Mouse (Mus musculus): Measurements from ENCODE around the gene Kif2c.

Kif2c gene

DNA sequence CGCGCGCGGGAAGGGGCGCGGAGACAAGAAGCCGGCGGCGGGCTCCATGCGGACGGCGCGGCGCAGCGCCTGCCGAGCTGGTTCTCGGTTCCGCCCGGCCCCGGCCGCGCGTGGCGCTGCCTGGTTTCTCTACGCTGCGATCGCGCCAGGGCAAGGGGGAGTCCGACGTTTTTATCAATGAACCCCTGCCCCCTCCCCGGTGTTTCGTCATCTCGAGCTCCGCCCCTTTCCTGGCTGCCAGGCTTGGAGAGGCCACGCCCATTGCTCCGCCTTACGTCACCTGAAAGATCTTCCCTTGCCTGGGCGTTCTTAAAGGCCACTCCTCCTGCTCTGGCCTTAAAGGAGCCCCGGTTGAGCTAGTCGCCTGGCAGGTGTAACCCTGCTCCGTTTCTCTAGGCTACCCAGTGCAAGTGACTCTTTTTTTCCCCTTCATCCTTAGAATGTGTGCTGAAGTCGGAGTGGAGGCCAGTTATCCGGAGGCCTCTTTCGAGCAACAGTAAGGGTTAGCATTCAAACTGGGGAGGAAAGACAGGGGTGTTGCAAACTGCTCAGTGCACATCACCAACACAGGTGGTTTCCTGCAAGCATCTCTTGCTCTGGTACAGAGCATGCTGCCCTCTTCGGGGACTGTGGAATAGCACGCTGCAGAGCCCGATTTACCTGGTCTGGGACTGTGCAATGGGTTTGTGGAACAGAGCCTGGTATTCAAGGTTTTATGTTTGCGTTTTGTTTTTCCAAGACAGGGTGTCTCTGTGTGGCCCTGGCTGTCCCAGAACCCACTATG lies 48.4 kb downstream of the Kif2c start, which contains the start of gene Plk3:
TSS of gene Plk3 (minus strand) at position 147 of the 784 bp plus-strand sequence.
- DNase-seq = peak; percentile 98 to 99

DNA sequence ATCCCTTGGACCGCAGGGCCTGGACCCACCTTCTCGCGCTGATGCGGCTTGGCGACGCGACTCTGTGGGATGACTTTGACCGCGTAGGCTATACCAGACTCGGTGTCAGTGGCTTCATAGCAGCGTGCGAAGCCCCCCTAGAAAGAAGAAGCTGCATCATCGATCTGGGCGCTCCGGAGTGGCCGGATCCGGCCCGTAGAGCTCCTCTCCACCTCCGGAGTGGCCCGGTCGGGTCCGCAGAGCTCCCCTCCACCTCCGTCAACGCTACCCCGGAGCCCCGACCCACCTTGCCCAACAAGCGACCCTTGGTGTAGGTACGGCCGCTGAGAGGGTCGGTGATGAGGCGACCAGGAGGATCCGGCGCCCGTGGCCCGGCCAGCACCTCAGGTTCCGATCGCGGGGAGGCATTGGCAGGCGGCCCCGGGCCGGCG lies 49.1 kb downstream of the Kif2c start:
- DNase-seq = no peak

DNA sequence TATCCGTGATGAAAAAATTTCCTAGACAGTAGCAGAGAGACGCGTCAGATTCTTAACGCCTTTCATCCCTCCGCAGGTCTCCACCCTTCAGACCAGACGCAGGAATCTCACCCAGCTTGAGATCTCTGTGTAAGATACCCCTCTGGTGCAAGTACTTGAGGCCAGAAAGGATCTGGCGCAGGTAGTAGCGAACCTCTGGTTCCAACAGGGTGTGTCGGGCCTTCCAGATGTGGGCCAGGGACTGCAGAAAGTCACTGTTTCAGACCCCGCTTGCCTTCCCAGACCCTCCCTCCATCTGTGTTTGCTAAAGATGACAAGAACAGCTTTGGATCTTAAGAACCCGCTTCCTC lies 49.7 kb downstream of the Kif2c start:
- DNase-seq = no peak

DNA sequence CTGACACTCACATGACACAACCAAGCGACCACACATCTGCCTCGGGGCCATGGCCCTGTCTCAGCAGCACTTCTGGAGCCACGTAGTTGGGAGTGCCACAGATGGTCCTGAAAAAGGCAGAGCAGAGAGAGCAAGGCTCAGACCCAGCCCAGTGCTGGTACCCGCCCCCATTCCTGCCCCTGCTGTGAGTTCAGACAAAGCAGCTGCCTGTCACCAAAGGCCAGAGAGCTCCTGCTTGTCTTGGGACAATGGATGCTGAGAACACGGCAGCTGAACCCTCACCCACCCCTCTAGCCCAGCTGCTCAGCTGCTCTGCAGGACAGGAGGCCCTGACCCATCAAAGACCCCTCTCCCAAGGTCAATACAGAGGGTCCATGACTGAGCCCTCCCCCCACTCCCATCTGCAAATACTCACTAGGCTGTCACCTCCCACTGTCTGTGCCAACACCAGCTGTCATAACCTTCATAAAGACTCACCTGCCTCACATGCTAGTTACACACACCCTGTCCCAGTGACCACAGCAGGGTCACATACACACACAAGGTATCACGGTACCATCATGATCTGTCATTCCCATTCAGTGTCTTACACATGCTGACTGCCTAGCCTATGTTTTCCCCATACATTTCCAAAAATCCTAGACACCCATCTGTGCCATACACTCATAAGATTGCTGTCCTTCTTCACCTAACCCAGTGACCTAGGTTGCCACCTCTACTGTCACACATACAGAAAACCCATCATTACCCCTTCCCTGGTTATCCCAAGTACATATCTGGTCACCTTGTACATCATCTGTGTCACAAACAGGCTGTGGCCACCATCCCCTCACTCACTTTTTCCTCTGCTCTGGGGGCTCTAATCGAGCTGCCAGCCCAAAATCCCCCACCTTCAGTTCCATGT lies 50.3 kb downstream of the Kif2c start:
- DNase-seq = no peak

DNA sequence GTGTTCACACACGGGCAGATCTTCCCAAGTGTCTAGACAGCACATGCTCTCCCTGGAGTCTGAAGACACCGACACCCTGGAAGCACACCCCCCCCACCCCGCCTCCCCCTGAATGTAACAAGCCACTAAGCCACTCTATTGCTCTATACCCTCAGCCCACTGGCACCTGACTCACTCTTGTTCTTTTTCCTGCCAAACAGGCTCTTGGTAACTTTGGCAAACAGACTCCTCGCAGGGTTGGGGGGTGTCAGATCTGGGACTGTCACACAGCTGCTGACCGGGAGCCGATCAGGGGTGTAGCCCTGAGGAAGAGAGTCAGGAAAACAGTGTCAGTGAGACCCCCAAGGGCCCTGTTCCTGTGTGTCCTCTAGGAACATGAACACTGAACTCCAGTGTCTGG lies 51.2 kb downstream of the Kif2c start:
- no peak for DNase-seq

DNA sequence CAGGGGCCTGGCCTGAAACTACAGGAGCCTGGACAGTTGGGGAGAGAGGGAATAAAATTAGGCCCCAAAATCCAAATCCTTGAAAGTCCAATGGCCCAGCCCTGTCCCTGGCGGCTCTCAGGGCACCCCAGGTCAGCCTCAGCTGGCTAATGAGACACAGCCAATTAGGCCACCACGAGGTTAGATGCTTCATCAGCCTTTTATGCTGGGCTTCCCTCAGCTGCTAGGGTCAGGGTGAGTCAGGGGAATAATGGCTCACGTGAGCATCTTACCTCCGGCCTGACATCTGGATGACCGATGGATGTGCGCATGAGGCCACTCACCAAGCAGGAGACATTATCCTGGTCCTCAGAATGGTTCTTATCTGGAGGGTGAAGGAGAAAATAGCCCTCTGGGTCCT lies 51.6 kb downstream of the Kif2c start:
- DNase-seq = no peak

DNA sequence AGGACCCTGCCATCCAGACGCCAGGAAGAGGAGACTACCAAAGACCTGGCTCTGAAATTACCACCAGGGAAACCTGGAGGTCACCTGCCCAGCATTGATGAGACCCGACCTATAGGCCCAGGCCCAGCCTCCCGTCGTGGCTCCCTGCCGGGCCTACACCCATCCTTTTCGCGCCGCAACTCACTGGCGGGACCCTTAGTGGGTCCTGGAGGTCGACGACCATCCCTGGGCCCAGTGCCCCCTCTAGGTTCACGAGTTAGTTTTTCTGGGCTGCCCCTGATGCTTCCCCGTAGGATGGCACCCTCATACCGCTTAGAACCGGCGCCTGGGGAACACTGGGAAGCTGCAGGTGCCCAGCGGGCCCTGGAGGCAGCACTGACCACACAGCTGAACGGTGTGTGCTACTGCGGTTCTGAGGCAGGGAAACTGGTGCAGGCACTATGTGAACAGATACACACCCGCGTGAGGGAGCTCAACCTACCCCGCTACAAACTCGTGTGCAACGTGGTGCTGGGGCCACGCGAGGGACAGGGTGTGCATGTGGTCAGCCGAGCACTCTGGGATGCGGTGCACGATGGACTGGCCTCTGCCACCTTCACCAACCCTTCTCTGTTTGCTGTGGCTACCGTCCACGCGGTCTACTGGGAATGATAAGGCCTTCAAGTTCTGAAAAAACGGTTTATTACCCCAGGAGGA lies 54.3 kb downstream of the Kif2c start:
- no peak for DNase-seq

DNA sequence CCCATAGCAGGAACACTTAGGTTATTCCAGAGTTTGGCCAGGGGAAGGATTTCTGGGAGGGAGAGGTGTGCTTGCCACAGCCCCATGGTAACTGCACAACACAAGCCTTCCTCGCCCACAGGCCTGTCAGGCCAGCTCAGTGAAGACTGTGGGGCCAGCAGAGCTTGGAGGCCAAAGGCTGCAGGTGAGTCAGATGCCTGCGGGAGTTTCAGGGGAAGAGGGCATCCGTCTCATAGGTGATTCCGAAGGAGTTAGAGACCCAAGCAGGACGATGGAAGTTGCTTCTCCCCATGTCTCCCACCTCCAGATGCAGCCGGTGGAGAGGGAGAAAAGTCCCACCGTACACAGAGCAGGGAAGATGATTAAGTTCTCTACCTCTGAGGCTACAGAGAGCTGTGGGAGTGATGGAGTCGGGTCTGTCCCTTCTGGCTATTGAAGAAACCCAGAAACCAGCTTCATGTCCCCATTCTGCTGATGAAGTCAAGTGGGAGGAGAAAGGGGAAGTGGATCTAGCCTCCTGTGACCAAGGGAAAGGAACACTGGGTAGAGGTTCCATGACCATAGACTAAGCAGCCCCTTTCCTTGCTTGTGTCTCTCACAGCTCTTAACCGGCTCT lies 55.7 kb downstream of the Kif2c start, which contains the start of gene Tctex1d4:
TSS of gene Tctex1d4 (plus strand) at position 120 of the 616 bp plus-strand sequence.
- DNase-seq = no peak

DNA sequence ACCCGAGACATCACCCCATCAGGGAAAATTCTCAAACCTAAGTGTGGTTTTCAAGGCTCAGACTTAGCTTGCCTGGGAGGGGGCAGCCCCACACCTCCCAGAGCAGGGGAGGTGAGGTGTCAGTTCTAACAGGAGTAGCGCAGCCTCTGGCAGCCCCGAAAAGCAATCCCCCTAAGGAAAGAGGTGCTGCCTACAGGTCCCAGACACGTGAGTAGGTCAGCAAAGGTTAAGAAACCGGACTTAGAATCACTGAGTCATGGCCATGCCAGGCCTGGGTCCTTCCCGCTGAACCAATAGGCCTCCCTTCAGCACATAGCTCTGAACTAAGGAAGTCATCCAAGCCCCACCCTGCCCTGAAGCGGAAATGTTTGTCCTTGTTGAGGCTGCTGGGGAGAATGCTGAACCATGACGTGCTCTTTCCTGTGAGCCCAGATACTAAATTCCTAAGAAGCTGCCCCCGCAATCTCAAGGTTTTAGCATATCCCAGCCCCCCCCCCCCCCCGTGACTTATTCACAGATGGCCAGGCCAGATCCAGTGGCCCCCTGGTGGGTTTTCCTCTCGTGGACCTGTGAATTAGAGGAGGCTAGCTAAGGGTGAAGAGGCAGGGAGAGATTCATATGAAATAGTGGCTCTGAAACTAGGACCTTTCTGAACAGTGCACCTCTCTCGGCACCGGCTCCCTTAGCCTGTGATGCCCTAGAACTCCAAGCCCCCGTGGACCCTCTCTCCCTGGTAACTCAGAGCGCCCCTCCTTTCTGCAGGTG lies 56.3 kb downstream of the Kif2c start:
- peak; percentile 40 to 58 for DNase-seq

DNA sequence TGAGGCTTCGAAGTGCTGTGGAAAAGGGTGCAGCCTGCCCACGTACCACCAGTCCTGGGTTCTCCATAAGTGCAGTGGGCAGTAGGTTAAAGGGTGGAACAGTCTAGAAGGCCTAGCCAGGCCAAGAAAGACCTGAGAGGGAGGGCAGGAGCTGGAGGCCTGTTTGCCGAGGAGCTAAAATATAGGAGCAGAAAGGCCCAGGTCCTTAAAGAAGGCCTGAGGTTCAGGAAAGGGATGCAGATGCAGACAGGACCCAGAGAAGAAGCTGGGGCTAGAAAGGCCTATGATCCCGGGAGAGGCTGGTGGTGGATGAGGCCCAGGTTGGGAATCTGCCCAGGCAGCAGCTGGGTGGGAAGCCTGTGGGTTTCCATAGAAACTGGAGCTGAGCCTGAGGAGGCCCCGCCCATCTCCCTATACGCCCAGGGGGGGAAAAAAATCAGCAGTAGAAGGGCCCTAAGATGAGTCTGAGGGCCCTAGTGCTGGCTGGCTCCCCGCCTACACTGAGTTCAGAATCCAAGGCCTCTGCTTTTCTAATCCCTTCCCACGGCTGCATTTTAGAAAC lies 57.0 kb downstream of the Kif2c start, which contains the start of gene Btbd19:
TSS of gene Btbd19 (minus strand) at position 378 of the 562 bp plus-strand sequence.
- peak in 1 of 2 experiments; percentile 70 for DNase-seq

DNA sequence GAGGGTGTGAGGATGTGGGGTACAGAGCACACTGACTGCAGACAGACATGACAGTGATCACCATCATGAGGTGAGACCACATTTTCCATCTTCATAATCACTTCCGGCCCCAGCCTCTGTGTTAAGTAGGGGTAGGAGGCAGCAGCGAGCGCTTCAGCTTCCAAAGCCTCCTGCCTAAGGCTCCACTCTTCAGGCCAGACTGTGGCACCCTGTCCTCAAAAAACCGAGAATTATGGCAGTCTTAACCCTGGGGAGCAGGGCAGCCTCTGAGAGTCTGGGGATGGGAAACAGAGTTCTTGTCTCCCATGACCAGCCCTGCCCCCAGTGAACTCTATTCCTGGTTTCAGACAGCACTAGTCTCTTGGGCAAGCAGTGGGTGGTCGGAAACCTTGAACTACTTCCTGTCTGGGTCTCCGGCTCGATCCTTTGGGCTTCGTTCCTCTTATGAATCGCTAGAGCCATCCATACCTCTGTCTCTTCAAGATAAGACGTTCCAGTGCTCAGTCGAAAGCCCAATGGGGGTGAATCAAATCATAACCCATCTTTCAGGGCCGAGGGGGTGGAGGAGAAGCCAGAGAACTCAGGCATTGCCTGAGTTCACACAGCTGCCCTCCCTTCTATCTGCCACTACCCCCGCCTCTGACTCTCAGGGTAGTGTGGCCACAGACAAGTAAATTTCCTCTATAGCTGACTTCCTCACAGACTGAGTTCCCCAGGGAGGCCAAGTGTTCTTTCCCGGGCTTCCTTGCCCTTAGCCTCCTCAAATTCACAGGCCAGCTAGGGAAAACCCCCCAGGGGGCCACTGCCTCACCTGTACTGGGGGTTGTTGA lies 57.7 kb downstream of the Kif2c start:
- DNase-seq = no peak

DNA sequence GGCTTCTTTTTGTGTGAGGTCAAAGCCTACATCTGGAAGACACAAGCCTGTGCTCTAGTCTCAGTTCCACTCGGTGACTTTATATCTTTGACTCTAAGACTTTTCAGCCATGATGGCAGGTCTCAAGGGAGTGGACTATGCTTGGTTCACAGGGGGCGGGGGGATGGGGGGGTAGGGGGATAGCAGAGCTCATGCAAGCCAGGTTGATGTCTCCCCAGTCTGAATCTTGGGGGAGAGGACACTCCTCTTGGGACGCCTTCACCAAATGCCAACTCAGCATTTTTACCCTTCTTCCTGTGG lies 58.3 kb downstream of the Kif2c start:
- DNase-seq = no peak

DNA sequence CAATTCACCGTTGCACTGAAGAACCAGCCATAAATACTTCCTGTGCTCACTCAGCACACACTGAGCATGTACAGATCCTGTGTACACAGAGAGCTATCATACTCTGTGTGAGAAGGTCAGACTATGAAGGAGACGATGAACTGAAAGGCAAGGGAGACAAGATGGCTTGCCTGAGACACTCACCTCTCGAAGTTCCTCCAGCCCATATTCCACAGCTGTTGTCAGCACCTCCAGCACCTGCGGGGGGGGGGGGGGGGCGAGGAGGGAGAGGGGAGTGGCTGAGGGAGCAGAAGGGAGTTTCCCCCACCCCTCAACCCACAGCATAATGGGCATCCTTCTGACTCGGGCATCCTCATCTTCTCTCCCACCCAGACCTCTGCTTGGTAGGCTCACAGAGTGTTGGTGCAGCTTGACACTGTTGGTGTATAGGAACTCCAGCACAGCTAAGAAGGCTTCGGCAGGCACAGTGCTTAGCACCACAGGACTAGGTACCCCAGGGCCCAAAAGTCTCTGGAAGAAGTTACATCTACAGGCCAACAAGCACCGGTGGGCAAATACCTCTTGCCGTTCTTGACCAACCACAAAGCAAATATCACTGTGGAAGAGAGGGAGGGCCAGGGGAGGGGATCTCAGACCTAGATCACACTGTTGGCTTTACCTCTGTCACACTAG lies 58.8 kb downstream of the Kif2c start:
- no peak for DNase-seq

DNA sequence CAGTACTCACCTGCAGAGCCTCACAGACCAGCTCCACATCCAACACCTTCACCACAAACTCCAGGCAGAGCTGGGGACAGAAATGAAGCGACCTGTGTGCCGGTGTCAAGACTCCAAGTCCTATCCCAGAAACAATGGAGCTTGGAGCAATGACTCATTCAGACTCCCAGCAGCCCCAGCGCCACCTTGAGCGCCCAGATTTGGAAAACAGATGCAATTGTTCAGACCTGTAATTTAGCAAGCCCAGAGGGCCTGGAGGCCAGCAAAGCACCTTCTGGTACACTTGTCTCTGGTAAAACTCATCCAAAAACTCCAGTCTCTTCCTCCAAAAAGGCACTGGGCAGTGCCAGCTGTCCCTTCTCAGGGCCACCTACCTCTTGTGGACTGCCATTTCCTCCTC lies 60.2 kb downstream of the Kif2c start:
- DNase-seq = peak in 1 of 2 experiments; percentile 6

DNA sequence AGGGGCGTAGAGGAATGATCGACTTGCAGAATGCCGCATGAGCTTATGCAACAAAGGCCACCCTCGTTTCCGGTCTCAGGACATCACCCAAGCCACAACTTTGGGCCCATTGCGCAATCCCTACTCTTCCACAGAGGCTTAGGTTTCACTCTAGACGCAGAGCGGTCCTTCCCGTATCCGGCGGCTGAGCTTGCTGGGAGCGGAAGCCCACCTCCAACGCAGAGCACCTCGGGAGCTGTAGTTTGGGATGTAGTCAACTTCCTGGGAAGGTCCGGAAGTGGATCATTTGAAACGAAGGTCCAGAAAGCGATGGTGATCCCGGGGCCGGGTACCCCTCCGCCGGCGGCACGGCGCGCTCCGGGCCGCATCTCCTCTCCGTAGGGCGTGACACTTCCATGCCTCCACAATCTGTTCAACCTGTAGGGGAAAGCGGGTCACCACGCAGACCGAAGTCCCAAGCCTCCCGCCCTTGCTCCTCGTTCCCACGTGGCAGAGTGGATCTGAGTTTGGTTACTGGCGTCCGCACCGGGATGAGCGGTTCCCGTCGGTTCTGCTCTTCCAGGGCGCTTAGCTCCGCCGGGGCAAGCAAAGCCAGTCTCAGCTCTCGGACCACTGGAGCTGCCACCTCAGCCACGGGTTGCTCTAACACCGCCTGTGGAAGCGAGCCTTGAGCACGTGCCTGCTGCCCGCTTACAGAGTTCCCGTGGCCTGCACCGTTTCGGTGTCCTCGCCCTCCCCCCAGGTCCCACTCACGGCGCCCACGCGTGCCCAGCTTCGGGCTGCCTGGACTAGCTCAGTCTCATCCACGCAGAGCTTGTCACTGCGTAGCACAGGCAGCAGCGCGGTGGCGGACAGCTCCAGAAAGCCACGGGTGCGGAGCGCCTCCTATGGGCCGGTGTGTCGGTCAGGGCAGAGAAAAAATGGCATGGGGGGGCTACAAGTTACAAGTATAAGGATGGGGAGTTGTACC lies 61.7 kb downstream of the Kif2c start:
- DNase-seq = peak; percentile 91 to 93

DNA sequence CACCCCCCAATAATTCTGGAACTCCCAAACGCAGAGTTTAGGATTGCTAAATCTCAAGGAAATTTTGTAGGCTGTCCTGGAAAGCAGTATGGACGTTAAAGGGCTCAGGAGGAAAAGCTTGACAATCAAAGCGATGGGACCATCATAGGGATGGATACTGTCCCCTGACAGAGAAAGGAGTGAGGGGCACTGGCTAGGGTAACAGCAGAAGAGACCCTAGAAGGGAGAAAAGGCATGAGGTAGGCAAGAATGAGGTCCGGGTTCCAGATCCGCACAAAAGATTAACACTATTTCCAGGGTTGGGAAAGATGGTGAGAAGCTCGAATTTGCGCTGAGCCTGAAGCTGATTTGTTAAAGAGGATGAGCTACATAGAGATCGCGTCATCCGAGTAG lies 62.4 kb downstream of the Kif2c start:
- no peak for DNase-seq

DNA sequence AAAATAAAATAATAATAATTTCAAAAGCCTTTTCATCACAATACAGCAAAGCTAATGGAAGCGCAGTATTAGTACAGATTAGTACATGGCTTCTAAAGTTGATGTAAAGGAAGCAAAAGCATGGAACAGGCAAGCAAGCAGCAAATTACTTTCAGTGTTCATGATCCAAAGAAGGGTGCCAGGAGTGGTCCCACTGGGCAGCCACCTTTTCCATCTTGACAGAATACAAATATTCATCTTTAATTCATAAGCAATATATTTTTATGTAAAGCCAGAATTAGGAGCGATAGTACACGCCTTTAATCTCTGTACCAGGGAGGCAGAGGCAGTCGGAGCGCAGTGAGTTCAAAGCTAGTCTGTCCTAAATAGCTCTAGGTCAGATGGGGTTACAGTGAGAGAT lies 62.8 kb downstream of the Kif2c start:
- no peak for DNase-seq

DNA sequence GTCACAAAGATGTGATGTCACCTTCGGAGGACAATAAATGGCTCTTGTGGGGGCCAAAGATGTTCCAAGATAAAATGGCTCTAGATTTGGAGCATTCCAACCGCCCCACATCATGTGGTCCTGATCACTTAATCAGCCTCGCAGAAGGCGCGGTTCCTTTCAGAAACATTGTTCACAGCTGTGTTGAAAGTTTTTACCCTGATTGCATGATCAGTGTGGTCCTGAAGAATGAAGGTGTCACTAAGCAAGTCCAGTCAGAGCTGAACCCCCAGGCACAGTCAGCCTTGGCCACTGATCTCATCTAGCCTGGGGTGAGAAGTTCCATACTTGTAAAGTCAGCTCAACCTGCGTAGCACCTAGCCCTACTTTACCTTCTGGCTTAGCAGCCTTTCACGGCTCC lies 64.5 kb downstream of the Kif2c start:
- no peak for DNase-seq

DNA sequence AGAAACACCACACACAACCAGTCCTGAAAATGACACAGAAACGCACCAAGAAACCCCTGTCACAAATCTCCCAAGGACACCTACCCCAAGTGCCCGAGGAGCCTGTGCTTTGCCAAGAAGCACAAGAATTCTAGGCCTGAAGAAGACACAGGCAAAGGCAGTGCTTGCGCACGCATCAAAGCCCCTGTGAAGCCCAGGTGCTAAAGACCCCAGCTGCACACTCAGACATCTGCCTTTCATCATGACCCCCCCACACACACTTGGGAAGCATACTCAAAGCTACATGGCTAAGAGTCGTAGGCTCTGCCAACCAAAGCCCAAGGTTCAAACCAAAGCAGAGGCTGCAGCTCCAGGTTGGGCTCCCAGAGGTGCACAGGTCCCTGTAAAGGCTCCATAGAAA lies 66.8 kb downstream of the Kif2c start:
- DNase-seq = no peak

Data from cerebellum, postnatal 25 days (tissue).